Mouse (Mus musculus) olfactory bulb, adult 2 months (tissue): ENCODE measurements at regions not wholly inside any gene's neighbourhood (a gene's known extent, or its start where the extent isn't known, plus 50 kb on each side); places are given as distances from the start of the nearest gene placed in this dataset.

Experiments used
- H3K27ac ChIP-seq: fragments of 200-500 bp; 2 replicates; pipeline ENCODE4 v1.5.1; 2012; ENCODE audit warnings: low read depth, low read length; ENCODE audit not compliant: insufficient read depth
- H3K4me1 ChIP-seq: fragments of 200-500 bp; 2 replicates; pipeline ENCODE4 v1.6.1; 2012; ENCODE audit warnings: low read length; ENCODE audit not compliant: control insufficient read depth, insufficient read depth
- H3K4me3 ChIP-seq: fragments of 200-500 bp; 2 replicates; pipeline ENCODE4 v1.5.1; 2012; ENCODE audit warnings: mild to moderate bottlenecking, low read depth, low read length, moderate library complexity; ENCODE audit not compliant: insufficient read depth
- CTCF ChIP-seq: fragments of 200-500 bp; IDR thresholded peaks from 2 replicates; pipeline ENCODE4 v1.5.1; 2012; ENCODE audit warnings: low read depth, mild to moderate bottlenecking, low read length, moderate library complexity; ENCODE audit not compliant: insufficient read depth
- POLR2A ChIP-seq: fragments of 200-500 bp; IDR thresholded peaks from 2 replicates; pipeline ENCODE4 v1.6.1; 2012; ENCODE audit warnings: mild to moderate bottlenecking, low read depth, low read length, moderate library complexity; ENCODE audit not compliant: insufficient read depth
- WGBS: fragments of 180-500 bp; shearing (Covaris S2); methylation state at CpG from one replicate; pipeline ENCODE4 v1.1.7; 2018; 5-methylcytosine and 5-hydroxymethylcytosine counted together

DNA sequence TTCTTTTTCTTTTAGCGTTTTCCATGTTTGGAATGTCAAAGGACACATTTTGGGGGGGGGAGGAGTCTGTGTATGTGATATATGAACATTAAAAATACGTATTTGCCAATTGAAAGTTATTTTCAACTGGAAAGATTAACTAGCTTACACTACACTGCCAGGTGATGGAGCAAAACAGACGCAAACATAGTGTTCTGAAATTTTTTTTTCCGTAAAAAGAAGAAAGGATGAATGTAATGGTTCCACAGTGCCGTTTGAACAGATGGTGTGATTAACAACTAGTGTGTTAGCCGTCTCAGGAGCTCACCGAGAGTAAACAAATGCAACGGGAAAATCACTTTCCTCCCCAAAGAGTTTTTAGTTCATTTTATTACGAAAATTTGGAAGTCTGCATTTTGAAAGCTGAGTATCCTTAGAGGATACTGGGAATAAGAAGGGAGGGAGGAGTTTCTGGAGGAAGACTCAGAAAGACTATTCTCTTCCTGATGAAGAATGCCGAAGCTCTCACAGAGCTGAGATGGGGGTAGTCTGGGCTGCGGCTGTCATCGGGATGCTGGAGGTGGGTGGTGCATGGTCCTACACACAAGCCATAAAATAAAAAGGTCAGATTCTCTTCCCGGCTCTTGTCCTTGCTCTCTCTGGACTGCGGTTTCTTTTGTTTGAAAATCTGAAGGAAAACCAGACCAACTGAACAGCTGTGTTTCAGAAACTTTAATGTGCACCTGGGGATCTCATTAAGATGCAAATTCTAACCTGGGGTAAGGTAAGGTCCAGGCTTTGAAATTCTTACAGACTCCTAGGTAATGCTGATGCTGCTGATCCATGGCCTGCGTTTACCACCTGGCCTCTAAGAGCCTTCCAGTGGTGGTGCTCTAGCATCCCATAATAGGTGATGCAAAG is 175.5 kb upstream of the Tank start:
- 12% methylated on average over 15 of the region's 15 CpGs for WGBS
- TF ChIP-seq POLR2A (no peak), CTCF (no peak)
- H3K4me1 ChIP-seq = 0 out of 2 replicates have a peak, but pooled peaks cover 5% of the 10 kb centered on the region
- H3K4me3 ChIP-seq = no peak overlapping the region
- no peak overlapping the region for H3K27ac ChIP-seq

DNA sequence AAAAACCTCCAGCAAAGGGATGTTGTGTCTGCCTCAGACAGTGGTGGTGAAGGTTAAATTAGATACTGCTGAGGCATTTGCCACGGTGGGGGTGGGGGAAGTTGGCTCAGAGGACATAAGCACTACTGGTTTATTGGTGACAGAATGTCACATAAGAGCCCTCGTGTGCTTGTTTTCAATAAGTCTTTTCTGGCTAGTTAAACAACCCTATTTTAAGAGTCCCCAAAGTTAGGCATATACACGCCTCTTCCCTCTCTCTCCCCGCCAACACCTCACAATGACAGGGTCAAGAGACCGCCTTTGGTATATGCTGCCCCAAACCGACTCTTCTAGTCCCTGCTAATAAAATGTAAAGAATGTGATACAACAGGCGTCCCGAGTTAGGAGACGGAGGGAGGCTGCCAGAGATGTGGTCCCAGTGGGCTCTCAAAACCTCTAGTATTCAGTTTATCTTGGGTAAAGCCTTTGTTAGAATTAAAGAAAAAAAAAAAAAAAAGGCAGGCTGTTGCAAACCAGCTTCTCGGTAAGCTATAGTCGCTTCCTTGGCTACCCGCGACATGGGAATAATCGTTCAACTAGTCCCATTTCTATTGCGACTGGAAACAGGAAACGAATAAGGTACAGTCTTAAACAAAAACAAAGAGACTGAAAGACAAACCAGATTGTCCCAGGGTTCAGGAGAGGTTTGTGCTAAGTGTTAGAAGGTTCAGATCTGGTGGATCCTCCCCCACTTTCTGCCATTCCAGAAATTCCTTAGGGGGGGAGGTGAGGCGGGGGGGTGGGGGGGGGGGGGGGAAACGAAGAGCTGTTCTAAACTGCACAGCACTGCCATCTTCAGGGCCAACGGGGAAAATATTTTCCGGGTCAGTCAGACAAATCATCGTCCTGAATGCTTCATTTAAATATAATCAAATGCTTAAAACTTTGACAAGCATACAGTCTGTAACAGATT is 176.5 kb upstream of the Tank start:
- Histone ChIP-seq H3K27ac (no peak overlapping the region), H3K4me3 (no peak overlapping the region; the same call in 1 of the 2 replicates), H3K4me1 (0 out of 2 replicates have a peak, but pooled peaks cover 5% of the 10 kb centered on the region)
- 5% methylated on average over 21 of the region's 21 CpGs for WGBS
- TF ChIP-seq CTCF = no peak

DNA sequence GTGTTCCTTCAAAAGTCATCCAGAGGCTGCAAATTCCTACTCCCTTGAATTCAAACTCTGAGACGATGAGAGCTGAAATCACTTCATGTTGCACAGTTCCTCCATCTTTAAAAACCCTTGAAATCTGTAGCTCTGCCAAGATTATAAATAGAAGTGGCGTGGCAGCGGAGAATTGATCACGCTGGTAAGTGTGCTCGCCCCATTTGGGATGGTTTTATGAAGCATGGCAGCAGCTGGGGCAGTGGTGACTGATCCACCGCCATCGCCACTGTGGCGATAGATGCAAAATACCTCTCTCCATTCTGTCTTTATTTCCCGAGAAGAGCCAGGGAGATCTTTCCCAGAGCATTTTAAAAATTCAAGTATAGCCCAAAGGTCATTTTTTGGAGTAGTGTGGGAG is 179.8 kb upstream of the Tank start:
- TF ChIP-seq POLR2A (no peak), CTCF (no peak)
- 0 out of 2 replicates have a peak, but pooled peaks cover 5% of the 10 kb centered on the region for H3K4me1 ChIP-seq
- 67% methylated on average over 9 of the region's 9 CpGs for WGBS
- no peak overlapping the region for H3K27ac ChIP-seq
- H3K4me3 ChIP-seq = no peak overlapping the region

DNA sequence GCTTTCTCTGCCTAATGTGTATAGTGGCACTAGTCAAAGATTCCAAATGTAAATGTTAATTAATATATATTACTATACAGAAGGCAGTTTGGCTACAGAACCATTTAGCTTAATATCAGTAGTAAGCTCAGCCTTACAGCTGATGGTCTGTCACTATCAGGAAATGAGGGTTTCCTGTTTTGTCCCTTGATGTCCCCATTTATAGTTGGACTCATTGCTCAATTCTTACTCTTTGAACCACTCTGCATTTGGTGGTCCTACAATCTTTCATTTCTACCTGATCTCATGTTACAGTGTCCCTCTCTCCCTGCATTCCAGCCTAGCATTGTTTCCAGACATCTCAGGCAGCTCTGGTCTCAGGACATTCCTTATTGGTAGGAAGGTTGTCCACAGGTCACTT is 188.8 kb upstream of the Tank start:
- Histone ChIP-seq H3K4me3 (no peak overlapping the region), H3K4me1 (no peaks in the 10 kb centered on the region), H3K27ac (no peak overlapping the region)
- TF ChIP-seq CTCF (no peak), POLR2A (no peak)

DNA sequence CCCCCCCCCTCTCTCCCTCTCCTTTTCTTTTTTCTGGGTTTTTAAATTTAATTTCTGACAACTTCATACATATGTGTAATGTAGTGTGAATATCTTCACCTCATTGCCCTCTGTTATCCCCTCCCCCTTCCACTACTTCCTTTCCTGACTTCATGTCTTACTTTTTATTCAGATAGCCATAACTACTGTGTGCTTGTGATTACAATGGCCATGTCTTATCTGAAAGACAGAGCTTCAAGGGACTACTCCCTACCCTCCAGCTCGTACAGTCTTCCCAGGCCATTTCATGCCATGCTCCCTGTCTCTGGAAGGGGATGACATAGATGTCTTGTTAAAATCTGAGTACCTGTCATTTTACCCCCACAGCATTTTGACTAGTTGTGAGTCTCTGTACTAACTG is 189.2 kb upstream of the Tank start:
- no peak for TF ChIP-seq POLR2A
- TF ChIP-seq CTCF = no peak
- H3K27ac ChIP-seq = no peak overlapping the region
- WGBS = 89% methylated on average over 1 of the region's 1 CpGs
- no peak overlapping the region for H3K4me3 ChIP-seq
- no peaks in the 10 kb centered on the region for H3K4me1 ChIP-seq

DNA sequence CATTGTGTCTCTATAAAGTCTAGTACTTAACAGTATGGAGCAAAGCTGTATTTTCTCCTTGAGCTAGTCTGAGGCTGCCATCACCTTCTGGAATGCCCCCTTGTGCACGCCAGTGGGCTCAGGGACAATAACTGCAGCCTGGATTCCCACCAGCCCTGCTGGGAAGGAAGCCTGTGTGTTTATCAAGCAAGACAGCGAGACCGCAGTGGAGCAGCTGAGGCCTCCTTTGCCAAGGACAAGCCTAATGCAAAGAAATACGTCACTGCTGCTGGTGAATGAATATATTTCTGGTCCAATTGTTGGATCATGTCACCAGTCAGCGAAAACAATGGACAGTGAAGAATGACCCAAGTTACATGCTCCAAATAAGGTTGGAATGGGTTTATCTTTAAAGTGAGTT is 190.8 kb upstream of the Tank start:
- Histone ChIP-seq H3K4me3 (no peak overlapping the region), H3K4me1 (no peaks in the 10 kb centered on the region), H3K27ac (no peak overlapping the region)
- whole genome bisulfite sequencing = 76% methylated on average over 5 of the region's 5 CpGs
- no peak for TF ChIP-seq POLR2A
- no peak for TF ChIP-seq CTCF

DNA sequence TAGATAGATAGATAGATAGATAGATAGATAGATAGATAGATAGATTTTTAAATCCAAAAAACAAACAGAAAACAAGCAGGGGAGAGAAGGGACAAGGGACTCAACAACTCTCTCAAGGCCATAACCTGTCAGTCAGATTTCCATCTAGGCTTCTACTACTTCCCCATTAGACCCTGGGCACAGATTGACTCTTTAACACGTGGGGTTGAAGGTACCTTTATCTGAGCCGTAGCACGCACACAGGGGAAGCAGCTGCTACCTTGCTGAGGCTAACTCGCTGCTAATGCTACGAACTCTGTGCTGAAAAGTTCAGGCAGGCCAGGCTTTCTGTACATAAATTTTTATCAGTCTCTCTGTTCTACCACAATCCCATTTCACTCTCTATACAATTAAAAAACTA is 191.4 kb upstream of the Tank start:
- Histone ChIP-seq H3K4me3 (no peak overlapping the region), H3K27ac (no peak overlapping the region), H3K4me1 (no peaks in the 10 kb centered on the region)
- WGBS = 93% methylated on average over 5 of the region's 5 CpGs
- TF ChIP-seq POLR2A (no peak), CTCF (no peak)

DNA sequence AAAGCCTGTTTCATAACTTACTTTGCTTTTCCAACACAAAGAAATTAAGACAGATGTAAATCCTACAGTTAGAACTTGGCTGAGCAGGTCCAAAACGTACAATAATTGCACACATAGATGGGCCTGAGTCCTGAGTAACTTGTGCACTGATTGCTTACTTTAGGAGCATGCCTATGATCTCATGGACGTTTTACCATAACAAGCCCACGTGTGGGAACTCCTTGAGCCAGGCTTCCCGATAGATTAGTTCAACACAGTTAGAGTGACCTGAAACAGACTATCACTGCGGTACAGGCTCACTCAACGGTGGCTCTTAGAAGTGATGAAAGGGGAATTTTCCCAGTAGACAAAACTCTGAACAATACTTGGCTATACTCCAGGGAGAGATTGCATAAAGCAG is 193.9 kb upstream of the Tank start:
- Histone ChIP-seq H3K27ac (no peak overlapping the region), H3K4me3 (no peak overlapping the region), H3K4me1 (no peaks in the 10 kb centered on the region)
- TF ChIP-seq CTCF = no peak
- TF ChIP-seq POLR2A = no peak
- WGBS = 86% methylated on average over 6 of the region's 6 CpGs

DNA sequence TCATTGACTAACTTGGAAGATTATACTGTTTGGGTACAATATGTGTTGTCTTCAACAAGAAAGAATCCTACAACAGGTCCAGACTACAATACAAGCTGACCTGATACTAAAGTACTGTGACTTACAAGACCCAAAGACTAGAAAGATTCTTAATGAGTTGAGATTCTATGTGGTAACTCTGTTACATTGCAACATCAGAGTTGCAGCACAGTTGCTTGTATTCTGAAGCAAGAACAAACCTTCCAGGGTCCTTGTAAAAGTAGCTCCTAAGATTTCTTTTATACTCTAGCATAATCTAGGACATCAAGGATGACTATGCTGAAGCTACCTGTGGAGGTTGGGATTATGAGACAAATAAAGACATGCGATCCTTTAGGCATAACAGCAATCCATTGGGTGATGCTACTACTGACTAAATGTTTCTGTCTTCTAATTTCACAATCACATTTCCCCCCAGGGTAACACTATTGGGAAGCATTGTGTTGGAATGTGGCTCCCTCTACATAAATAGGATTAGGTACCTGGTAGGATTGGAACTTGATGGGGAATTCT is 194.6 kb upstream of the Tank start:
- Histone ChIP-seq H3K27ac (no peak overlapping the region), H3K4me1 (no peaks in the 10 kb centered on the region), H3K4me3 (no peak overlapping the region)
- TF ChIP-seq POLR2A = no peak
- 95% methylated on average over 1 of the region's 1 CpGs for WGBS

DNA sequence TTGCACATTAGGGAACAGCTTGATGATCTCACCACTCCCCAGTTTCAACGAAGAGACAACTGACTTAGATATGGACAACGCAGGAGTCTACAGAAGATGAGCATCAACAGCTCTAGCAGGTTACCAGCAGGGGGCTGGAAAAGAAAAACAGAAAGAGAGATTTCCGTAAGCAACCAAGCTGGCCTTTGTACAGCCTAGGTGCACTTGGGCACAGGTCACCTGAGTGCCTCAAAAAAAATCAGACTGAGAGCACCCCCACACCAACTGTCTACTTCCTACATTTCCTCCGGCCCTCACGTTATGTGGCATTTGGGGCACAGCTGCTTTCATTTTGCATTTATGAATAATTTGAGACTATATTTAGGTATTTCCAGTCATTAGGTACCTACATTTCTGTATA is 199.3 kb upstream of the Tank start:
- Histone ChIP-seq H3K27ac (no peak overlapping the region), H3K4me3 (no peak overlapping the region), H3K4me1 (no peaks in the 10 kb centered on the region)
- WGBS = 85% methylated on average over 5 of the region's 5 CpGs
- TF ChIP-seq POLR2A (no peak), CTCF (no peak)
